Mouse (Mus musculus) c-Kit-positive CD71-positive TER-119-positive erythroid progenitor cells, embryonic 14.5 days (primary cell): ENCODE results near the gene Spire2.

Source experiments
- DNase-seq: peaks from one replicate; pipeline ENCODE4 v3.0.0-alpha.2; 2013; ENCODE audit warnings: low spot score

Gene Spire2

DNA sequence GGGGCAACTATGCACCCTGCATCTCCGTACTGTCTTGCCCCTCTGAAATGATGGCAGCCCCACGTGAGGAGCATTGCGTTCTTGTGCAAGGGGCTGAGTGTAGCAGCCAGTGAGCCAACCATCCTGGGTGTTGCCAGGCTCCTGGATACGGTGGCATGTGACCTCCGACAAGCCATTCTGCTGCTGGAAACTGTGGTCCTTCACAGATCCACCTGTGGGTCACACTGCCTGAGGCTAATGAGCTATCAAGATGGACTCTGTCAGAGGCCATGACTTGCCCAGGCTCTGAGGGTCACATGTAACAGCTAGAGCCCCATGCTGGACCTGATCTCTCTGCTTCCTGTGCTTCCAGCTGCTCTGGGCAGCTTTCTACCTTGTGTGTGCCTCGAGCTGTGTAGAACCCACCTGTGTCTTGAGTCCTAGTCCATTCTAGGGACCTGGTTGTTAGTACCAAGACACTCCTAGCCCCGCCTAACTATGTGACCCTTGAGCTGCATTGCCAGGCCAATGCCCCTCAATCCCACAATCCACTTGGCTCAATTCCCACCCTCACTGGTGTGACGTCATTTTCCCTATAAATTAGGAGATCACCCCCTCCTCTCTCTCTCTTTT is 84.5 kb downstream of the Spire2 start:
- DNase-seq = no peak
